Mouse (Mus musculus): Measurements from ENCODE around the gene Brk1. TPM values are rescaled to one million over a fixed set of nuclear protein-coding genes. Genes with fewer than 3 reads are reported as not detected.

Brk1 gene
- polyA plus RNA-seq, 1 experiment from 2014 or later, result 200 TPM

GRCm38 (mm10) chr6:113659648-113660491, 55.3 kb downstream of the Brk1 start:
- H3K27me3 ChIP-seq (ENCODE audit: control insufficient read depth, insufficient read depth, low read length), result no peaks in the 10 kb centered on the region
- ATAC-seq (replicated peaks; ENCODE audit: low FRiP score), result no peak
- H3K9ac ChIP-seq (ENCODE audit: low read length), result no peak overlapping the region
- no peaks in the 10 kb centered on the region for H3K4me1 ChIP-seq (replicated peaks; ENCODE audit: control insufficient read depth, insufficient read depth, low read length)
- no peaks in the 10 kb centered on the region for H3K36me3 ChIP-seq (ENCODE audit: control insufficient read depth, insufficient read depth, low read length)
- H3K9me3 ChIP-seq (ENCODE audit: control insufficient read depth, low read length), result no peaks in the 10 kb centered on the region
- H3K4me2 ChIP-seq (ENCODE audit: low read depth, low read length, severe bottlenecking), result no peak overlapping the region
- no peak overlapping the region for H3K27ac ChIP-seq (ENCODE audit: low read depth, low read length)
- no peak for DNase-seq (ENCODE audit: low spot score)
- 83% methylated on average over 8 of the region's 8 CpGs for WGBS
- H3K4me3 ChIP-seq (ENCODE audit: low read depth, low read length), result no peak overlapping the region

GRCm38 (mm10) chr6:113660492-113661352, 56.1 kb downstream of the Brk1 start:
- no peak overlapping the region for H3K27ac ChIP-seq (ENCODE audit: low read depth, low read length)
- ATAC-seq (replicated peaks; ENCODE audit: low FRiP score) (no peak), DNase-seq (ENCODE audit: low spot score) (no peak)
- no peaks in the 10 kb centered on the region for H3K36me3 ChIP-seq (ENCODE audit: control insufficient read depth, insufficient read depth, low read length)
- H3K9ac ChIP-seq (ENCODE audit: low read length), result no peak overlapping the region
- no peak overlapping the region for H3K4me3 ChIP-seq (ENCODE audit: low read depth, low read length)
- no peaks in the 10 kb centered on the region for H3K4me1 ChIP-seq (replicated peaks; ENCODE audit: control insufficient read depth, insufficient read depth, low read length)
- H3K4me2 ChIP-seq (ENCODE audit: low read depth, low read length, severe bottlenecking), result no peak overlapping the region
- 75% methylated on average over 14 of the region's 14 CpGs for WGBS
- H3K27me3 ChIP-seq (ENCODE audit: control insufficient read depth, insufficient read depth, low read length), result no peaks in the 10 kb centered on the region
- no peaks in the 10 kb centered on the region for H3K9me3 ChIP-seq (ENCODE audit: control insufficient read depth, low read length)

DNA sequence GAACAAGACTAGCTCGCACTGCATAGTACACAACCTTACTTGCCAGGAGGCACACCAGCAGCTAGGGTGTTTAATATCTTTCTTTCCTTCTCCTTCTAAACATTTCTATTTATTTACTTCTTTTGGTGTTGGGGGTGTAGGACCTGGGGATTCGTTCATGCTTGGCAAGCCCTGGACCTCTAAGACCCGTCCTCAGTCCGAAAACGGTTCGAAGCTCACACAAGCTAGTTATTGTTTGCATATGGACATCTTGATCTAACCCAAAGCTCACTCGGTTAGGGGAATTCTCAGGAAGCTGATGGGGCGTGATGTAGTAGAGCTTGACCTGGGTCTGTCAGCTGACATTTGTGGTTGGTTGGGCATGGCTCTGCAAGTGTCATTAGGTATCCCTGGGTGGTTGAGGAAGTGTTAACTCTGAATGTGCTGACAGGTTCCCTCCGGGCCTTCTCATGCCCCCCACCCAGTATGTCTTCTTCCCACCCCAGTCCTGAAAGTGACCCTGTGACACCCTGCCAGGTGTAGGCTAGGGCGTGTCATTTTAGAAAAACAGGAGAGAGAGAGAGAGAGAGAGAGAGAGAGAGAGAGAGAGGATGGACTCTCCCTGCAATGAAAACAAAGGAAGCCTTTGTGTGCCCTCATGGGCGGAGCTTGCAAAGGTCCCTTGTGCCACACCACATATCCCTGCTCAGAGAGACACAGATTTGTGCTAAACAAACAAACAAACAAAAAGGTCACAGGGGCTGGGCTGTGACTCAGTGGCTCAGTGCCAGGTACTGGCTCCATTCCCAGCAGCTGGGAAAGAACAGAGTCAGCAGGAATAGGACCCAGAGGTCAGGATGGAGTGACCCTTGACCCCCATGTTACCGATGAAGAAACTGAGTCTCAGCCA, 57.0 kb downstream of the Brk1 start:
- Histone ChIP-seq H3K4me1 (replicated peaks; ENCODE audit: control insufficient read depth, insufficient read depth, low read length) (no peaks in the 10 kb centered on the region), H3K27me3 (ENCODE audit: control insufficient read depth, insufficient read depth, low read length) (no peaks in the 10 kb centered on the region), H3K27ac (ENCODE audit: low read depth, low read length) (no peak overlapping the region), H3K4me3 (ENCODE audit: low read depth, low read length) (no peak overlapping the region), H3K4me2 (ENCODE audit: low read depth, low read length, severe bottlenecking) (no peak overlapping the region), H3K36me3 (ENCODE audit: control insufficient read depth, insufficient read depth, low read length) (no peaks in the 10 kb centered on the region), H3K9me3 (ENCODE audit: control insufficient read depth, low read length) (no peaks in the 10 kb centered on the region), H3K9ac (ENCODE audit: low read length) (no peak overlapping the region)
- ATAC-seq (replicated peaks; ENCODE audit: low FRiP score) (no peak), DNase-seq (ENCODE audit: low spot score) (no peak)
- WGBS, result 65% methylated on average over 12 of the region's 12 CpGs

- no peak overlapping the region for H3K9ac ChIP-seq (ENCODE audit: low read length)
- H3K27ac ChIP-seq (ENCODE audit: low read depth, low read length), result no peak overlapping the region
- no peaks in the 10 kb centered on the region for H3K36me3 ChIP-seq (ENCODE audit: control insufficient read depth, insufficient read depth, low read length)
- no peak for DNase-seq (ENCODE audit: low spot score)
- no peaks in the 10 kb centered on the region for H3K4me1 ChIP-seq (replicated peaks; ENCODE audit: control insufficient read depth, insufficient read depth, low read length)
- no peak overlapping the region for H3K4me3 ChIP-seq (ENCODE audit: low read depth, low read length)
- no peak for ATAC-seq (replicated peaks; ENCODE audit: low FRiP score)
- H3K27me3 ChIP-seq (ENCODE audit: control insufficient read depth, insufficient read depth, low read length), result no peaks in the 10 kb centered on the region
- no peak overlapping the region for H3K4me2 ChIP-seq (ENCODE audit: low read depth, low read length, severe bottlenecking)
- no peaks in the 10 kb centered on the region for H3K9me3 ChIP-seq (ENCODE audit: control insufficient read depth, low read length)
- 96% methylated on average over 8 of the region's 8 CpGs for WGBS
Measured at GRCm38 (mm10) chr6:113662964-113663700, 58.6 kb downstream of the Brk1 start.

DNA sequence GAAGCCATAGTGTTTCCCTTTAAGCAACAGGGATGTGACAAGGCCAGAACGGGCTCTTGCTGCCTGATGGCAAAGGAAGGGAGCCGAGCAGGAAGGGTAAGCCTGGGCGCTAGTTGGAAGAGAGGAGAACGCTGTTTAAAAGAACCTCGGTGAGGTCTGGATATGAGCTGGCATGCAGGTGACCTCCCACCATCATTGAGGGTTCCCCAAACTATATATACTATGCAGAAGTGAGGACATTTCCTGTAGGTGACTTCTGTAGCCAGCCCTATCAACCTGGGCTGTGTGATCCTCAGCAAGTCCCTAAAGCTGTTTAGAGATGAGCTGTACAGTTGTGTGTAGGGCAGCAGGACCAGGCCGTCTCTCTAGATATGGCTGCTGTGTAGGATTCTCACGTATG, 59.7 kb downstream of the Brk1 start:
- Histone ChIP-seq H3K9ac (ENCODE audit: low read length) (no peak overlapping the region), H3K27ac (ENCODE audit: low read depth, low read length) (no peak overlapping the region), H3K4me3 (ENCODE audit: low read depth, low read length) (no peak overlapping the region), H3K27me3 (ENCODE audit: control insufficient read depth, insufficient read depth, low read length) (no peaks in the 10 kb centered on the region), H3K4me2 (ENCODE audit: low read depth, low read length, severe bottlenecking) (no peak overlapping the region), H3K9me3 (ENCODE audit: control insufficient read depth, low read length) (no peaks in the 10 kb centered on the region), H3K36me3 (ENCODE audit: control insufficient read depth, insufficient read depth, low read length) (no peaks in the 10 kb centered on the region), H3K4me1 (replicated peaks; ENCODE audit: control insufficient read depth, insufficient read depth, low read length) (peaks cover 5% of the 10 kb centered on the region; the same call in 1 of the 2 replicates)
- ATAC-seq (replicated peaks; ENCODE audit: low FRiP score) (no peak), DNase-seq (ENCODE audit: low spot score) (no peak)
- WGBS, result 90% methylated on average over 7 of the region's 7 CpGs

Other genes starting within 250 kb of the Brk1 start
- gene Tada3, start 226.9 kb upstream of the Brk1 start, polyA plus RNA-seq (2014; fragmentation: Nextera tagmentation; extraction: Ambion mirVana), result 72.5 and 76.3 TPM in 2 replicates
- gene Arpc4, start 226.7 kb upstream of the Brk1 start, polyA plus RNA-seq (2014; fragmentation: Nextera tagmentation; extraction: Ambion mirVana), result 180 and 182 TPM in 2 replicates
- 5.1 and 6.0 TPM in 2 replicates for gene Ttll3, start 215.5 kb upstream of the Brk1 start, polyA plus RNA-seq (2014; fragmentation: Nextera tagmentation; extraction: Ambion mirVana)
- gene Rpusd3, start 185.4 kb upstream of the Brk1 start, polyA plus RNA-seq (2014; fragmentation: Nextera tagmentation; extraction: Ambion mirVana), result 26.7 and 28.5 TPM in 2 replicates
- gene Cidec, start 169.0 kb upstream of the Brk1 start, polyA plus RNA-seq (2014; fragmentation: Nextera tagmentation; extraction: Ambion mirVana), result not detected in 2 replicates
- 66.1 and 75.0 TPM in 2 replicates for gene Jagn1, start 162.2 kb upstream of the Brk1 start, polyA plus RNA-seq (2014; fragmentation: Nextera tagmentation; extraction: Ambion mirVana)
- 1.0 and 1.2 TPM in 2 replicates for gene Il17re, start 146.3 kb upstream of the Brk1 start, polyA plus RNA-seq (2014; fragmentation: Nextera tagmentation; extraction: Ambion mirVana)
- gene Il17rc, start 133.3 kb upstream of the Brk1 start, polyA plus RNA-seq (2014; fragmentation: Nextera tagmentation; extraction: Ambion mirVana), result 3.4 and 4.2 TPM in 2 replicates
- 36.3 and 41.6 TPM in 2 replicates for gene Creld1, start 121.5 kb upstream of the Brk1 start, polyA plus RNA-seq (2014; fragmentation: Nextera tagmentation; extraction: Ambion mirVana)
- 1.4 and 2.1 TPM in 2 replicates for gene Prrt3, start 102.8 kb upstream of the Brk1 start, polyA plus RNA-seq (2014; fragmentation: Nextera tagmentation; extraction: Ambion mirVana)
- gene Emc3, start 73.1 kb upstream of the Brk1 start, polyA plus RNA-seq (2014; fragmentation: Nextera tagmentation; extraction: Ambion mirVana), result 74.3 and 77.7 TPM in 2 replicates
- 25.0 and 25.1 TPM in 2 replicates for gene Fancd2, start 73.1 kb upstream of the Brk1 start, polyA plus RNA-seq (2014; fragmentation: Nextera tagmentation; extraction: Ambion mirVana)
- 0.24 TPM in 1 of 2 replicates, not detected in the other for gene Fancd2os, start 4.1 kb upstream of the Brk1 start, polyA plus RNA-seq (2014; fragmentation: Nextera tagmentation; extraction: Ambion mirVana)
- gene Vhl, start 19.2 kb downstream of the Brk1 start, polyA plus RNA-seq (2014; fragmentation: Nextera tagmentation; extraction: Ambion mirVana), result 63.7 and 64.4 TPM in 2 replicates
- 1.6 and 2.1 TPM in 2 replicates for gene Irak2, start 33.7 kb downstream of the Brk1 start, polyA plus RNA-seq (2014; fragmentation: Nextera tagmentation; extraction: Ambion mirVana)
- gene Tatdn2, start 92.3 kb downstream of the Brk1 start, polyA plus RNA-seq (2014; fragmentation: Nextera tagmentation; extraction: Ambion mirVana), result 0.88 and 1.5 TPM in 2 replicates
- 0.32 and 1.2 TPM in 2 replicates for gene Ghrl, start 115.1 kb downstream of the Brk1 start, polyA plus RNA-seq (2014; fragmentation: Nextera tagmentation; extraction: Ambion mirVana)
- 248 and 282 TPM in 2 replicates for gene Sec13, start 136.0 kb downstream of the Brk1 start, polyA plus RNA-seq (2014; fragmentation: Nextera tagmentation; extraction: Ambion mirVana)